Mouse (Mus musculus) spleen, postnatal 4 days (tissue): Measurements from ENCODE around the gene Lrrc43.
A peak's percentile ranks its signal among the peaks of the same experiment; 100 is the strongest.

Experiments used
- DNase-seq, 2 experiments: peaks; one replicate each; pipeline ENCODE4 v3.0.0; 2022; ENCODE audit warnings: low spot score in 2 of 2

The Lrrc43 gene

GRCm38 (mm10) chr5:123520666-123521065, 31.6 kb downstream of the Lrrc43 start:
- peak in 1 of 2 experiments; percentile 51 for DNase-seq

- DNase-seq: peak in 1 of 2 experiments; percentile 51
Measured at GRCm38 (mm10) chr5:123521621-123522020, 32.5 kb downstream of the Lrrc43 start.

GRCm38 (mm10) chr5:123522166-123522565, 33.1 kb downstream of the Lrrc43 start:
- DNase-seq: peak in 1 of 2 experiments; percentile 51

- DNase-seq: peak; percentile 99
Measured at GRCm38 (mm10) chr5:123523692-123524392, 34.7 kb downstream of the Lrrc43 start, which contains the start of gene Diablo. Gene Diablo, minus strand, starts transcription at chr5:123524176.

DNA sequence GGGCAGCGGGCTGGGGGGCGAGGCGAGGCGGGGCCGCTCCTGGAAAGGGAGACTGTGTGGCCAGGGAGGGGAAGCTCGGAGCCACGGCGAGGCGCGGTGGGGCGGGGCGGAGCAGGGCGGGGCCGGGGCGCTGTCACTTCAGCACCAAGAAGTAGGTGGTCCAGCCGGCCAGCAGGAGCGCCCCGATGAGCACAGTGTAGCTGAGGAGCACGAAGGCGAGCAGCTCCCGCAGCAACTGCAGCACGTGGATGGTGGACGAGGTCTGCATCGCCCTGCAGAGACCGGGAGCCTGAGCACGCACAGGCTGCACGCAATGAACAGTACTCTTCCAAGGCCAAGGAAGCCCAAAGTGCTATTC, 35.3 kb downstream of the Lrrc43 start:
- DNase-seq: no peak

GRCm38 (mm10) chr5:123525281-123525680, 36.2 kb downstream of the Lrrc43 start, which contains the start of gene Gm49027:
Gene Gm49027, minus strand, starts transcription at chr5:123525488.
- DNase-seq: peak; percentile 11 to 51

GRCm38 (mm10) chr5:123525916-123526495, 36.9 kb downstream of the Lrrc43 start:
- peak; percentile 6 to 36 for DNase-seq

DNA sequence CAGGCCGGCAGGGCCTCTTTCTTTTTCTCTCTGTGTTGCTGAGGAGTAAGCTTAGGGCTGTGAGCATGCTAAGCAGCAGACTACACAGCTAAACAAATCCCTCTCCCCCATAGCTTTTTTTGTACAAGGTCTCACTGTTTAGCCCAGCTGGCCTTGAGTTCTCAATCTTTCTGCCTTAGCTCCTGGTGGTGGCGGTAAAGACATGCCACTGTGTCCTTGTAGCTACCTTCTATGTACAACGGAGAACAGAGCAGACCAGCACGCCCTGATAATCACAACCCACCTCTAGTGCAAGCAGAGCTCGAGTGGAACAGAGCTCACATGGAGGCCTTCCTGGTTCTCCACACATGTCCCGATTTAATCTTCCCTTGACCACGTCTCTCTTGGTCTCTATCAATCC, 39.5 kb downstream of the Lrrc43 start:
- peak; percentile 6 to 38 for DNase-seq

GRCm38 (mm10) chr5:123530056-123530455, 41.0 kb downstream of the Lrrc43 start:
- peak; percentile 7 to 54 for DNase-seq

- peak in 1 of 2 experiments; percentile 6 for DNase-seq
Measured at GRCm38 (mm10) chr5:123533801-123534200, 44.7 kb downstream of the Lrrc43 start.

- DNase-seq: peak; percentile 7 to 47
Measured at GRCm38 (mm10) chr5:123555693-123556092, 66.6 kb downstream of the Lrrc43 start.

- peak; percentile 6 to 24 for DNase-seq
Measured at GRCm38 (mm10) chr5:123556451-123556850, 67.3 kb downstream of the Lrrc43 start.
